Mouse (Mus musculus): ENCODE measurements around the gene Vmn1r218. TPM values are rescaled to one million over a fixed set of nuclear protein-coding genes. Genes with fewer than 3 reads are reported as not detected.

The Vmn1r218 gene
- not detected for polyA plus RNA-seq (2017; shearing (Covaris generic))

GRCm38 (mm10) chr13:23133099-23133498 lies at the start of gene Vmn1r218:
Vmn1r218 (plus strand) TSS chr13:23133155.

GRCm38 (mm10) chr13:23118126-23118525 lies 14.8 kb upstream of the Vmn1r218 start, which contains the start of gene Vmn1r217:
Vmn1r217 (minus strand) TSS chr13:23118226.

GRCm38 (mm10) chr13:23159012-23159411 lies 26.1 kb downstream of the Vmn1r218 start, which contains the start of gene Vmn1r219:
Vmn1r219 (plus strand) TSS chr13:23159312.

GRCm38 (mm10) chr13:23187875-23188274 lies 54.9 kb downstream of the Vmn1r218 start, which contains the start of gene Vmn1r220:
Vmn1r220 (minus strand) TSS chr13:23187975.

Other genes starting within 250 kb of the Vmn1r218 start
- gene Vmn1r212, start 248.9 kb upstream of the Vmn1r218 start, polyA plus RNA-seq (2017; shearing (Covaris generic)), result not detected
- gene Vmn1r213, start 125.5 kb upstream of the Vmn1r218 start, polyA plus RNA-seq (2017; shearing (Covaris generic)), result not detected
- gene Vmn1r214, start 102.7 kb upstream of the Vmn1r218 start, polyA plus RNA-seq (2017; shearing (Covaris generic)), result not detected
- gene Vmn1r215, start 65.1 kb upstream of the Vmn1r218 start, polyA plus RNA-seq (2017; shearing (Covaris generic)), result not detected
- gene Vmn1r217, start 14.9 kb upstream of the Vmn1r218 start, polyA plus RNA-seq (2017; shearing (Covaris generic)), result not detected
- not detected for gene Vmn1r219, start 26.2 kb downstream of the Vmn1r218 start, polyA plus RNA-seq (2017; shearing (Covaris generic))
- gene Vmn1r220, start 54.8 kb downstream of the Vmn1r218 start, polyA plus RNA-seq (2017; shearing (Covaris generic)), result 0.05 TPM
- gene Vmn1r221, start 81.0 kb downstream of the Vmn1r218 start, polyA plus RNA-seq (2017; shearing (Covaris generic)), result not detected
- gene Vmn1r222, start 102.8 kb downstream of the Vmn1r218 start, polyA plus RNA-seq (2017; shearing (Covaris generic)), result not detected
- not detected for gene Vmn1r223, start 114.0 kb downstream of the Vmn1r218 start, polyA plus RNA-seq (2017; shearing (Covaris generic))
- gene Zfp322a, start 236.1 kb downstream of the Vmn1r218 start, polyA plus RNA-seq (2017; shearing (Covaris generic)), result 10.4 TPM

All from naive thymus-derived CD4-positive, alpha-beta T cell, adult 5 months (primary cell).